Mouse (Mus musculus) spleen, postnatal 10 days (tissue): ENCODE measurements around the gene Dcps.

Experiments used
- DNase-seq, 2 experiments: peaks; one replicate each; pipeline ENCODE4 v3.0.0; 2021 to 2022; ENCODE audit warnings: low spot score in 2 of 2

The Dcps gene

DNA sequence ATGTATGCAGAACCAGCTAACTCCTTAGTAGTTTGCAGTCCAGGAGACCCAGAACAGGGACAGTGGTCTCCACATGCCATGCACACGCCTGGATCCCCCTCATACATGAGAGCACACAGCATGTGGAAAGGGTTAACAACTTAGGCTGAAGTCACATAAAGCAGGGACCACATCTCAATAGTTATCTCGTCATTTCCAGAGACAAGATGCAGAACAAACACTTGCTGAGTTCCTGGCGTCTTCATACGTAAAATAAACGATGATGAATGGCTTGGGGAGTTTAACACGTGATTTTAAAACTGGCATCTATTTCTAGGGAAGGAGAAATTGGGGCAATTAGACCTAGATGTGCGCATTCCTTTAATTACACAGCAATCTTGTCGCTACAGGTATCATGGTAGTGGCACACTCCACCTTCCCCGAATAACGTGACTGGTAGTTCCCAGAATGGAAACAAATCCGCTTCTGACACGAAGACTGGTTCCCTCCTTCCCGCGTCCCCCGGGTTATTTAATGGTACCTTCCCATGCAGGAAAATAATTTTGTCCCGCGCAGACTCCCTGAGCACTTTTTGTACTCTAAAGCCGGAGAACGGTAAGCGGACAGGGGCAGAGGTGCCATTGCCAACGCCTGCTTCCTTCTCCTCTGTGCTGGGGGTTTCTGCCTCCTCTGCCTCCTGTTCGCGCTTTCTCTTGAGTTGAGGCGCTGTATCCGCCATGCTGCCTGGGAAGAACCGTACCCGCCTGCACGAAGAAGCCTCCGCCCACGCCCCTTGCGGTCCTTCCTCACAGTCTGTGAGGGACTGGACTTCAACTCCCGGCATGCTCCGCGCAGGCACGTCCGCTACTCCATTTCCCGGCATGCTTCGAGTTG is at the start of gene Dcps:
Gene Dcps, minus strand, starts transcription at position 811 of the 873 bp plus-strand sequence.
- peak; percentile 88 to 99 for DNase-seq

DNA sequence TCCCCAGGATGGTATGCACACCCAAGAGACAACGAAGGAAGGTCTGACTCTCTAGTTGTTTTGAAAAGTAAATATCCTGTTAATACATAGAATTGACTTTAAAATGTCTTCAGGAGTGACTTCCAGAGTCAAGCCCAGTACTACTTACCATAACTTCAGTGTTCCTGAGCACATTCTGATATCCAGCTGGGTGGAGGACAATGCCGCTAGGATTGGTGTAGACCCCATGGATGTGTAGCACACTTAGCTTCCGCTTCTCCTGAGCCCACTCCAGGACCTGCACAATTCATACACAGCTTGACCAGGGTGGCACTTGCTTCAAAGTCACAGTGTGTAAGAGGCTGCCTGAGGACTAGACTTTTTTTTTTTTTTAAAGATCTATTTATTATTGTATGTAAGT is 47.6 kb upstream of the Dcps start:
- no peak for DNase-seq

GRCm38 (mm10) chr9:35217963-35218362 is 42.1 kb upstream of the Dcps start:
- no peak for DNase-seq

- DNase-seq = no peak
These were observed 36.0 kb upstream of the Dcps start for GRCm38 (mm10) chr9:35211573-35212511.

GRCm38 (mm10) chr9:35210542-35211474 is 34.9 kb upstream of the Dcps start, which contains the start of gene Foxred1:
Foxred1 (minus strand) TSS chr9:35211055.
- DNase-seq = peak; percentile 96 to 99

GRCm38 (mm10) chr9:35204421-35204820 is 28.6 kb upstream of the Dcps start:
- no peak for DNase-seq

- DNase-seq = no peak
These were observed 27.7 kb upstream of the Dcps start for GRCm38 (mm10) chr9:35203536-35203935.

- DNase-seq = no peak
These were observed 24.7 kb upstream of the Dcps start for GRCm38 (mm10) chr9:35200529-35201060.

- peak; percentile 94 to 95 for DNase-seq
These were observed 24.1 kb upstream of the Dcps start, which contains the start of the genes Srpr and Tirap for GRCm38 (mm10) chr9:35199772-35200471. Srpr (plus strand) TSS chr9:35200175. Tirap (minus strand) TSS chr9:35200291.

- no peak for DNase-seq
These were observed 23.3 kb upstream of the Dcps start for GRCm38 (mm10) chr9:35198945-35199771.

DNA sequence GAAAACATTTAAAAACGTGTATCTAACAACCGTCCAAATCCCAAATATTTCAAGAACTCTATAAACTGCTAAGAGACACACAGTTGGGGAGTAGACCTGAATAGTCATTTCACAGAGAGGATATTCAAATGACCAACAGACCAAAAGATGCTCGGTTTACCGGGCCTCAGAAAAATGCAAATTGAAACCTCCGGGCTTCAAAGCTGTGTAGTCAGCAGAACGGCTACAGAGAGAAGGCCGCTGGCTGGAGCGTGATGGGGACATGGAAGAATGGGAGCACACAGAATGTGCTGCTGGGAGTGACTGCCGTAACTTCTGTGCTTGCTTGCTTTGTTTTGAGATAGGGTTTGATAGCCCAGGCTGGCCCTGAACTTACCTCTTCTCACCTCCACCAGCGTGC is 22.5 kb upstream of the Dcps start:
- no peak for DNase-seq

DNA sequence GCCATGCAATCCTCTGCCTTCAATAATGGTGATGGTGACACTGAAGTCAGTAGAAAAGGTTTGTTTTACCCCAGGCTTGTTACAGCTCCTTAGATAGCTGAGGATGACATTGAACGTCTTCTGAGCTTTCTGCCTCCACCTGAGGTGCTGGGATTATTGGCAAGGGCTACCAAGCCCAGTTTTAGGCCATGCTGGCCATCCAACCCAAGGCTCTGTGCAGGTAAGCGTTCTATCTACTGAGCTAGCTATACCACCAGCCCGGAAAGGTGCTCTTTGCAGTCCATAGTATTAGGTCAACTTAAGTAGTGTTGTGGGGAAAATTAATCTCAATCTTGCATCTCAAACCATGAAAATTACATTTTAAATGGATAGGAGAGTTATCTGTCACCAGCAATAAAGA is 21.8 kb upstream of the Dcps start:
- no peak for DNase-seq

DNA sequence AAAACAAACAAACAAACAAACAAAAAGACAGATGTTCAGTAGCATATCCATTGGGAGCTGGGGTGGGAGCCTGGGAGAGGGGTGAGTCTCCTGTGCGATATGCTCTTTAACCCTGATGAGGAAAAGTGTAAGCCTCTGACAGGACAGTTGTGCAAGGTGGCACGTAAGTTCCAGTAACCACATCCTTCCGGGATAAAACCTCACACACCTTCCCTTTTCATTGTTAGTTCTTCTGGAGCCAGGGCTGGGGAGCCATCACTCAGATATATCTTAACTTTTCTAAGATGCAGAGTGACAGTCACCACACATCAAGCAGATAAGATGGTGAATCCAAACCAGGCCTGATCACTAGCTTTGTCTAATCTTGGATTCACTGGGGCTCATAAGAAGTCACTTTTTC is 18.2 kb upstream of the Dcps start:
- DNase-seq = no peak

GRCm38 (mm10) chr9:35192983-35193542 is 17.2 kb upstream of the Dcps start:
- no peak for DNase-seq

- DNase-seq = no peak
These were observed 12.8 kb upstream of the Dcps start for GRCm38 (mm10) chr9:35188700-35189099.

DNA sequence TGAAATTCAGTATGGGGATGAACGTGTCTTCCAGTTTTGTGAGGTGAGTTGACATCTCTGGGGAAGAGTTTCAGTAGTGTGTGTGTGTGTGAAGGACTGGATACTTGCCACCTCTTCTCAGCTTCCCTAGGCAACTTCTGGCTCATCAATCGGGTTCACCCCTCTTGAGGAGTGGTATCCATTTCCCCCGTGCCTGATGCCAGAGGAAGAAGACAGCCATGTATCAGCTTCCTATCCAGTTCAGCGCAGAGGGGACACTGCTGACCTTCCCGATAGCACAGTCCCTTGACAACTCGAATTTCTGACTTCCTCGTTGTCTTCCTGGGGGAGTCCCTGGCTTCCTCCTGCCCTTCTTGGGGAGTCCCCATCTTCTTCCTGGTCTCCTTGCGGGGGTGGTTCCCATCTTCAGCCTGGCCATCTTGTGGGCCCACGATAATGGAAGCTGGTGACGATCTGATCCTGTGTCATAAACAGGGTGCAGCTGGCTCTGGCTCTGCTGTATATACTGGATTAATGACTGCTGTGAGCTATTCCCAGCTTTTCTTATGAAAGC is 11.6 kb upstream of the Dcps start:
- DNase-seq = no peak

DNA sequence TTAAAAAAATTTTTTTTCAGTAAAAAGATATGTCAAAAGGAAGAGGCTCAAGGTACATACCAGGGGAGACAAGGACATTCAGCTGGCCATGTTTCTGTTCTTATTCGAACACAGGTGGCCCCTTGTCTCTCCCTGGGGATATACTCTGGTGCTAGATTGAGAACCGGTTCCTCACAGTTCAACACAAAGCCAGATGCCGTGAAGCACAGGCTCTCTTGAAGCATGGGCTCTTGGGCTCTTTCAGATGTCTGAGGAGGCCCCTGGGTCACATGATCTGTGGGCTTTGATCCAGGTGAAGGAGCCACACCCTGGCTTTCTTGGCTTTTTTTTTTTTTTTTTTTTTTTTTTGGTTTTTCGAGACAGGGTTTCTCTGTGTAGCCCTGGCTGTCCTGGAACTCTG is 10.6 kb upstream of the Dcps start:
- DNase-seq = peak in 1 of 2 experiments; percentile 44

GRCm38 (mm10) chr9:35183359-35183758 is 7.5 kb upstream of the Dcps start:
- DNase-seq = no peak

- DNase-seq = no peak
These were observed 7.0 kb upstream of the Dcps start for GRCm38 (mm10) chr9:35182832-35183231.
